Mouse (Mus musculus) heart, adult 9 months (tissue): ENCODE data around the gene Olfr199.
"Not testable (repeated sequence)": the region's sequence is repeated elsewhere in the genome, so short reads cannot be mapped to it uniquely, and the experiment has no call there.

Source experiments
- DNase-seq, 2 experiments: peaks; one replicate each; pipeline ENCODE4 v3.0.0; 2022; ENCODE audit warnings: low spot score in 2 of 2

Olfr199 gene

GRCm38 (mm10) chr16:59219667-59220066 is at the start of gene Olfr199:
Gene Olfr199 (minus strand): TSS chr16:59219767.
- not testable (repeated sequence) for DNase-seq

GRCm38 (mm10) chr16:59269097-59269496 is 49.5 kb upstream of the Olfr199 start:
- not testable (repeated sequence) for DNase-seq

- DNase-seq: no peak
Measured at GRCm38 (mm10) chr16:59249684-59250083, 30.1 kb upstream of the Olfr199 start.

GRCm38 (mm10) chr16:59217861-59218260 is 1.7 kb downstream of the Olfr199 start:
- not testable (repeated sequence) for DNase-seq

- DNase-seq: not testable (repeated sequence)
Measured at GRCm38 (mm10) chr16:59203433-59203832, 16.1 kb downstream of the Olfr199 start, which contains the start of gene Olfr198. Gene Olfr198 (minus strand): TSS chr16:59203533.

- DNase-seq: no peak
Measured at GRCm38 (mm10) chr16:59170354-59170753, 49.2 kb downstream of the Olfr199 start, which contains the start of gene Olfr196. Gene Olfr196 (minus strand): TSS chr16:59170454.
